Mouse (Mus musculus) cerebellum, adult 11-12 months (tissue): ENCODE measurements at regions not wholly inside any gene's neighbourhood (a gene's known extent, or its start where the extent isn't known, plus 50 kb on each side); places are given as distances from the start of the nearest gene placed in this dataset.

Source experiments
- DNase-seq: peaks from one replicate; pipeline ENCODE4 v3.0.0; 2022

GRCm38 (mm10) chr7:93424717-93425116, 345.1 kb downstream of the Fam181b start:
- no peak for DNase-seq

GRCm38 (mm10) chr7:93435034-93435433, 355.4 kb downstream of the Fam181b start:
- no peak for DNase-seq

- no peak for DNase-seq
Measured at GRCm38 (mm10) chr7:93454071-93454470, 374.4 kb downstream of the Fam181b start.

- no peak for DNase-seq
Measured at GRCm38 (mm10) chr7:93463377-93463776, 383.7 kb downstream of the Fam181b start.

GRCm38 (mm10) chr7:93473371-93473770, 393.7 kb downstream of the Fam181b start:
- no peak for DNase-seq

GRCm38 (mm10) chr7:93510636-93511035, 431.0 kb downstream of the Fam181b start:
- no peak for DNase-seq

- no peak for DNase-seq
Measured at GRCm38 (mm10) chr7:93511237-93511636, 431.6 kb downstream of the Fam181b start.

- no peak for DNase-seq
Measured at GRCm38 (mm10) chr7:93559131-93559530, 479.5 kb downstream of the Fam181b start.

GRCm38 (mm10) chr7:93577523-93577922, 497.9 kb downstream of the Fam181b start:
- DNase-seq, result peak; percentile 3

- no peak for DNase-seq
Measured at GRCm38 (mm10) chr7:93587121-93587520, 507.5 kb downstream of the Fam181b start.

GRCm38 (mm10) chr7:93588088-93588487, 508.4 kb downstream of the Fam181b start:
- no peak for DNase-seq
